Mouse (Mus musculus): ENCODE results near the gene Taf5. TPM values are rescaled to one million over a fixed set of nuclear protein-coding genes. Genes with fewer than 3 reads are reported as not detected.

Gene Taf5
- polyA plus RNA-seq (2014; fragmentation: Illumina TruSeq; extraction: RNeasy Lipid Tissue Mini Kit (QIAGEN cat#74804); ENCODE audit: insufficient read depth, low read depth, low replicate concordance), result 2.9 TPM

GRCm38 (mm10) chr19:47067096-47067882, at the start of gene Taf5:
Gene Taf5 (plus strand): TSS chr19:47067746.

GRCm38 (mm10) chr19:47050271-47051032, 17.1 kb upstream of the Taf5 start, which contains the start of gene Pcgf6:
Gene Pcgf6 (minus strand): TSS chr19:47050906.

GRCm38 (mm10) chr19:47090550-47091156, 23.1 kb downstream of the Taf5 start, which contains the start of the genes Usmg5 and Pdcd11:
Gene Usmg5 (minus strand): TSS chr19:47090647.
Gene Pdcd11 (plus strand): TSS chr19:47090768.

Other genes starting within 250 kb of the Taf5 start
- gene Ina, start 53.0 kb upstream of the Taf5 start, polyA plus RNA-seq (2014; fragmentation: Illumina TruSeq; extraction: RNeasy Lipid Tissue Mini Kit (QIAGEN cat#74804); ENCODE audit: insufficient read depth, low read depth, low replicate concordance), result not detected
- gene Nt5c2, start 52.6 kb upstream of the Taf5 start, polyA plus RNA-seq (2014; fragmentation: Illumina TruSeq; extraction: RNeasy Lipid Tissue Mini Kit (QIAGEN cat#74804); ENCODE audit: insufficient read depth, low read depth, low replicate concordance), result 15.5 TPM
- 3.4 TPM for gene Pcgf6, start 16.8 kb upstream of the Taf5 start, polyA plus RNA-seq (2014; fragmentation: Illumina TruSeq; extraction: RNeasy Lipid Tissue Mini Kit (QIAGEN cat#74804); ENCODE audit: insufficient read depth, low read depth, low replicate concordance)
- 580 TPM for gene Usmg5, start 22.9 kb downstream of the Taf5 start, polyA plus RNA-seq (2014; fragmentation: Illumina TruSeq; extraction: RNeasy Lipid Tissue Mini Kit (QIAGEN cat#74804); ENCODE audit: insufficient read depth, low read depth, low replicate concordance)
- 6.2 TPM for gene Pdcd11, start 23.0 kb downstream of the Taf5 start, polyA plus RNA-seq (2014; fragmentation: Illumina TruSeq; extraction: RNeasy Lipid Tissue Mini Kit (QIAGEN cat#74804); ENCODE audit: insufficient read depth, low read depth, low replicate concordance)
- 10.3 TPM for gene Calhm2, start 70.5 kb downstream of the Taf5 start, polyA plus RNA-seq (2014; fragmentation: Illumina TruSeq; extraction: RNeasy Lipid Tissue Mini Kit (QIAGEN cat#74804); ENCODE audit: insufficient read depth, low read depth, low replicate concordance)
- not detected for gene Calhm1, start 76.5 kb downstream of the Taf5 start, polyA plus RNA-seq (2014; fragmentation: Illumina TruSeq; extraction: RNeasy Lipid Tissue Mini Kit (QIAGEN cat#74804); ENCODE audit: insufficient read depth, low read depth, low replicate concordance)
- not detected for gene Calhm3, start 90.0 kb downstream of the Taf5 start, polyA plus RNA-seq (2014; fragmentation: Illumina TruSeq; extraction: RNeasy Lipid Tissue Mini Kit (QIAGEN cat#74804); ENCODE audit: insufficient read depth, low read depth, low replicate concordance)
- 2.0 TPM for gene Neurl1a, start 111.1 kb downstream of the Taf5 start, polyA plus RNA-seq (2014; fragmentation: Illumina TruSeq; extraction: RNeasy Lipid Tissue Mini Kit (QIAGEN cat#74804); ENCODE audit: insufficient read depth, low read depth, low replicate concordance)

Measured in lung, adult 10 weeks (tissue).